Mouse (Mus musculus) midbrain, embryonic 11.5 days (tissue): ENCODE data around the gene Olfr845. TPM values are rescaled to one million over a fixed set of nuclear protein-coding genes. Genes with fewer than 3 reads are reported as not detected.

ENCODE experiments used
- ATAC-seq: fragments of 200-750 bp; cut with Nextera tagmentation; 2 replicates; pipeline ENCODE4 v1.8.0; 2017; ENCODE audit warnings: moderate TSS enrichment, moderate library complexity; ENCODE audit not compliant: low FRiP score
- DNase-seq: peaks from one replicate; pipeline ENCODE4 v3.0.0; 2015; ENCODE audit warnings: low spot score; ENCODE audit errors: missing footprints
- H3K27ac ChIP-seq: fragments of 300-500 bp; sonication (generic); 2 replicates; pipeline ENCODE4 v1.5.1; 2014; ENCODE audit warnings: low read depth, low read length
- H3K27me3 ChIP-seq: fragments of 300-500 bp; sonication (generic); 2 replicates; pipeline ENCODE4 v1.6.1; 2014; ENCODE audit warnings: mild to moderate bottlenecking, low read length, moderate library complexity, mixed read lengths; ENCODE audit not compliant: control insufficient read depth, insufficient read depth
- H3K36me3 ChIP-seq: fragments of 300-500 bp; sonication (generic); 2 replicates; pipeline ENCODE4 v1.6.1; 2014; ENCODE audit warnings: mild to moderate bottlenecking, low read length, moderate library complexity, mixed read lengths; ENCODE audit not compliant: control insufficient read depth, insufficient read depth
- H3K4me1 ChIP-seq: fragments of 300-500 bp; sonication (generic); 2 replicates; pipeline ENCODE4 v1.6.1; 2014; ENCODE audit warnings: low read length; ENCODE audit not compliant: control insufficient read depth, insufficient read depth
- H3K4me2 ChIP-seq: fragments of 300-500 bp; sonication (generic); 2 replicates; pipeline ENCODE4 v1.6.1; 2014; ENCODE audit warnings: mild to moderate bottlenecking, moderate library complexity
- H3K4me3 ChIP-seq: fragments of 300-500 bp; sonication (generic); 2 replicates; pipeline ENCODE4 v1.5.1; 2014; ENCODE audit warnings: low read depth, low read length
- H3K9ac ChIP-seq: fragments of 300-500 bp; sonication (generic); 2 replicates; pipeline ENCODE4 v1.6.1; 2014; ENCODE audit warnings: low read length
- H3K9me3 ChIP-seq: fragments of 300-500 bp; sonication (generic); 2 replicates; pipeline ENCODE4 v1.6.1; 2016; ENCODE audit warnings: low read length; ENCODE audit not compliant: control insufficient read depth
- WGBS: fragments of 180-500 bp; shearing (Covaris S2); extraction: QIAGEN DNeasy Blood & Tissue Kit; methylation state at CpG from one replicate; pipeline ENCODE4 v1.1.7; 2014; 5-methylcytosine and 5-hydroxymethylcytosine counted together
- polyA plus RNA-seq: library from polyadenylated mRNA; unstranded; fragments of >200 nt; fragmentation: Nextera tagmentation; extraction: Ambion mirVana; gene quantifications from 2 replicates; pipeline ENCODE4 v1.2.1, GENCODE M21; 2014

Olfr845 gene
- not detected in 2 replicates for polyA plus RNA-seq

DNA sequence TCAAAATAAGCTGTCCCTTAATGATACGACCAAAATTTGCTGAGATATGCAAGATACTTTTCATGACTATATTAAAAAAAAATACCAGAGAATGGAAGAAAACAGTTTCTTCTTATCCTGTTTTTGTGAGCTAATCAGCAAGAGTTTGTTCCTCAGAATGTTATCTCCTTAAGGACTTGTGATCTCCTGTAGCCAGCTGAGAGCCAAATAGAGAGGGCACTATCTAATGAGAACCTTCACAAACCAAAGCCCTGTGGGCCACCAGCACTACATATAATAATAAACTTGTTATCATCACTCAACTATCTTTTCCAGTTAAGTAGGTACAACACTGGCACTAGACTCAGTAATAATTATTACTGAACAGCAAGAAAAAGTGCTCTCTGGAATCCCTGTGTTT, at the start of gene Olfr845:
TSS of gene Olfr845 (plus strand) at position 301 of the 400 bp plus-strand sequence.
- no peaks in the 10 kb centered on the region for H3K4me1 ChIP-seq
- H3K27me3 ChIP-seq, result no peaks in the 10 kb centered on the region
- peaks cover 3% of the 10 kb centered on the region; the same call in 1 of the 2 replicates for H3K9me3 ChIP-seq
- no peak for ATAC-seq
- H3K4me2 ChIP-seq, result no peak within 1 kb of the TSS
- no peak within 1 kb of the TSS for H3K4me3 ChIP-seq
- H3K9ac ChIP-seq, result no peak within 1 kb of the TSS
- no peaks in the 10 kb centered on the region for H3K36me3 ChIP-seq
- WGBS, result 67% methylated on average over 1 of the region's 1 CpGs
- DNase-seq, result no peak
- H3K27ac ChIP-seq, result no peak within 1 kb of the TSS

DNA sequence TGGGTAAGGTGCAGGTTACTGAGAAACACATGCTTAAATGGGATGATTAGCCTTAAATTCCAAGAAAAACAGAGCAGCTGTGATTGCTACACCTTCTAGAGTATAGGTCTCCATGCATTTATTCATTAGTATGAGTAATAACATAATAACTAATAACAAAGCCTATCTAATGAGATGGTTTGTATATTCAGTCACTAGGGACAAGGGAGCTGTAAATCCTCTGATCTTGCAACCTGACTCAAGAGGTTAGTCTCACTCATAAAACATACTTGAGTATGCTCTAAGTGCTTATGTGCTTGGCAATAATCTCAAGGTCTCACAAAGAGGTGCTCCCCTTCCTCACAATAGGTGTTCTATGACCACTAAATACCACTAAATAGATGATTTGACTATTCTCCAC, 20.2 kb upstream of the Olfr845 start, which contains the start of gene Olfr844:
TSS of gene Olfr844 (plus strand) at position 301 of the 400 bp plus-strand sequence.
- H3K4me2 ChIP-seq, result no peak within 1 kb of the TSS
- no peak for ATAC-seq
- H3K36me3 ChIP-seq, result no peaks in the 10 kb centered on the region

DNA sequence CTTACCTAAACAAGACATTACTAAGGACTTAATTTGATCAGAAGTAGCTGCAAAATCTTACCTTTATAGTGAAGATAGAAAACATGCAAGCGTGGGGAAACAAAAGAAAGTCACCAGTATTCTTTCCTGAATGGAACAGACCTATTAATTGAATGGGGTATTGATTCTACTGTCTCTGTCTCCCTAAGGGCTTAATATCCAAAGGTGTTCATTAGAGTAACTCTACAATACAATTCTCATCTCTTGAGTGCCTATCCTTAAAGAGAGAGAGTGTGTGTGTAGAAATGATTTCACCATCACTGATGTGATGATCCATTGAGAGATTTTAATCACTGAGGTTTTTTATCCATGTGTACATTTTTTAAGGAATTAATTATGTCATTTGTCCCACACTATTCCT, 27.6 kb downstream of the Olfr845 start, which contains the start of gene Olfr846:
TSS of gene Olfr846 (minus strand) at position 101 of the 400 bp plus-strand sequence.
- no peaks in the 10 kb centered on the region for H3K36me3 ChIP-seq
- 0 out of 2 replicates have a peak, but pooled peaks cover 4% of the 10 kb centered on the region for H3K9me3 ChIP-seq
- H3K9ac ChIP-seq, result no peak within 1 kb of the TSS
- no peak within 1 kb of the TSS for H3K4me3 ChIP-seq
- WGBS, result 47% methylated on average over 1 of the region's 1 CpGs
- no peak within 1 kb of the TSS for H3K4me2 ChIP-seq
- no peaks in the 10 kb centered on the region for H3K4me1 ChIP-seq
- DNase-seq (no peak), ATAC-seq (no peak)
- no peaks in the 10 kb centered on the region for H3K27me3 ChIP-seq
- no peak within 1 kb of the TSS for H3K27ac ChIP-seq

More for the DNA sequence above, 20.2 kb upstream of the Olfr845 start, which contains the start of gene Olfr844:
- Histone ChIP-seq H3K27me3 (no peaks in the 10 kb centered on the region), H3K9me3 (peaks cover 10% of the 10 kb centered on the region; the same call in 1 of the 2 replicates), H3K4me3 (no peak within 1 kb of the TSS), H3K4me1 (no peaks in the 10 kb centered on the region), H3K9ac (no peak within 1 kb of the TSS), H3K27ac (no peak within 1 kb of the TSS)
- no peak for DNase-seq

DNA sequence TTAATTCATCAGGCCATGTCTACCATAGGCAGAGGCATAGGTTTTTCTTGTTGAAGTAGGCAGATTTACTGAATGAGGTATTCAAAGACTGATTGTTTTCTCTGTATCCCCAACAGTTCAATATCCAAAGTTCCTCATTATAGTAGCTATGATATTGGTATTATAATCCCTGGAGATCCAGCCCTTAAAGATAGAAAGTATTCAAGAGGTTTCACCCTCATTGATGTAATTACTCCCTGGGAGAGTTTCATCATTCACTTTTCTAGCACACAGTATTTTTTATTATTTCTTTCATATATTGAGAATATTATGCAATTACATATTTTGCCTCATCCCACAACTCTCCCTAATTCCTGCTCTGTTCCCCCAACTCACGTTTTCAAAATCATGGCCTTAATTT, 42.3 kb downstream of the Olfr845 start, which contains the start of gene Olfr847:
TSS of gene Olfr847 (minus strand) at position 101 of the 400 bp plus-strand sequence.
- no peaks in the 10 kb centered on the region for H3K27me3 ChIP-seq
- DNase-seq (no peak), ATAC-seq (no peak)
- no peak within 1 kb of the TSS for H3K4me3 ChIP-seq
- H3K9ac ChIP-seq, result no peak within 1 kb of the TSS
- H3K4me1 ChIP-seq, result no peaks in the 10 kb centered on the region
- H3K36me3 ChIP-seq, result no peaks in the 10 kb centered on the region
- H3K9me3 ChIP-seq, result no peaks in the 10 kb centered on the region
- H3K27ac ChIP-seq, result no peak within 1 kb of the TSS
- 64% methylated on average over 1 of the region's 1 CpGs for WGBS
- no peak within 1 kb of the TSS for H3K4me2 ChIP-seq

Other genes starting within 250 kb of the Olfr845 start
- not detected in 2 replicates for gene Olfr836, start 216.1 kb upstream of the Olfr845 start, polyA plus RNA-seq
- not detected in 2 replicates for gene Olfr837, start 200.1 kb upstream of the Olfr845 start, polyA plus RNA-seq
- not detected in 2 replicates for gene Olfr839-ps1, start 159.1 kb upstream of the Olfr845 start, polyA plus RNA-seq
- gene Olfr843, start 84.5 kb upstream of the Olfr845 start, polyA plus RNA-seq, result not detected in 2 replicates
- gene Olfr844, start 20.1 kb upstream of the Olfr845 start, polyA plus RNA-seq, result not detected in 2 replicates
- gene Olfr846, start 27.5 kb downstream of the Olfr845 start, polyA plus RNA-seq, result not detected in 2 replicates
- gene Olfr847, start 42.2 kb downstream of the Olfr845 start, polyA plus RNA-seq, result not detected in 2 replicates
- gene Olfr849, start 103.8 kb downstream of the Olfr845 start, polyA plus RNA-seq, result not detected in 2 replicates
- gene Olfr850, start 141.8 kb downstream of the Olfr845 start, polyA plus RNA-seq, result not detected in 2 replicates
- gene Olfr851, start 156.8 kb downstream of the Olfr845 start, polyA plus RNA-seq, result not detected in 2 replicates
- not detected in 2 replicates for gene Olfr853, start 204.6 kb downstream of the Olfr845 start, polyA plus RNA-seq
- gene Olfr854, start 230.9 kb downstream of the Olfr845 start, polyA plus RNA-seq, result not detected in 2 replicates
- gene Olfr855, start 246.2 kb downstream of the Olfr845 start, polyA plus RNA-seq, result not detected in 2 replicates